Mouse (Mus musculus): ENCODE measurements around the gene Olfr20. TPM values are rescaled to one million over a fixed set of nuclear protein-coding genes. Genes with fewer than 3 reads are reported as not detected.

The Olfr20 gene
- not detected for polyA plus RNA-seq (2017; shearing (Covaris generic))

GRCm38 (mm10) chr11:73350483-73350882 is at the start of gene Olfr20:
TSS of gene Olfr20 (plus strand) at chr11:73350783.

DNA sequence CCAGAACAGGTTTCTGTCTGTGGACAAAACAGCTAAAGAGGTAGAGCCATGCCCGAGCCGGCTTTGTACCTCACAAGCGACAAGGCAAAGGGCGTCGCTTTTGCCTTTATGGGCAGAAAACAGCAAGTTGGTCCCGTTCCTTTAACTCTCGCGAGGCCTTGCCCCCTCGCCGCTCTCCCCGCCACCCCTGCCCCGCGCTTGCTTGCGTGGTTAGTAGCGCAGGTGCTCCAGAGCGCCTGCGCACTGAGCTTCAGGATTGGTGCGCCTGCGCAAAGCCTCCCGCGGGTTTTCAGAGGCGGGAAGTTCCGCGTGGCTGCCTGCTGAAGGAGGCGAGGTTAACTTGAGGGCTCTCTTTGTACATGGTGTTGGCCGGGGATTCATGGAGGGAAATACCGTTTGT is 21.1 kb upstream of the Olfr20 start, which contains the start of the genes Aspa, Gm49340 and Spata22:
Gene Aspa, minus strand, starts transcription at position 155 of the 400 bp plus-strand sequence.
Gene Gm49340, plus strand, starts transcription at position 300 of the 400 bp plus-strand sequence.
Gene Spata22, plus strand, starts transcription at position 300 of the 400 bp plus-strand sequence.

GRCm38 (mm10) chr11:73370946-73371345 is 20.4 kb downstream of the Olfr20 start, which contains the start of gene Olfr376:
TSS of gene Olfr376 (plus strand) at chr11:73371246.

GRCm38 (mm10) chr11:73399514-73399913 is 48.9 kb downstream of the Olfr20 start, which contains the start of gene Olfr1:
TSS of gene Olfr1 (minus strand) at chr11:73399614.

Other genes with a start within 250 kb of the Olfr20 start
- gene Haspin, start 212.5 kb upstream of the Olfr20 start, polyA plus RNA-seq (2017; shearing (Covaris generic)), result 2.0 TPM
- gene P2rx5, start 190.4 kb upstream of the Olfr20 start, polyA plus RNA-seq (2017; shearing (Covaris generic)), result not detected
- gene Emc6, start 173.7 kb upstream of the Olfr20 start, polyA plus RNA-seq (2017; shearing (Covaris generic)), result 75.4 TPM
- 12.5 TPM for gene Tax1bp3, start 173.7 kb upstream of the Olfr20 start, polyA plus RNA-seq (2017; shearing (Covaris generic))
- 9.9 TPM for gene Ctns, start 151.7 kb upstream of the Olfr20 start, polyA plus RNA-seq (2017; shearing (Covaris generic))
- 4.3 TPM for gene Shpk, start 151.3 kb upstream of the Olfr20 start, polyA plus RNA-seq (2017; shearing (Covaris generic))
- gene Trpv1, start 116.5 kb upstream of the Olfr20 start, polyA plus RNA-seq (2017; shearing (Covaris generic)), result not detected
- not detected for gene Trpv3, start 83.4 kb upstream of the Olfr20 start, polyA plus RNA-seq (2017; shearing (Covaris generic))
- 0.41 TPM for gene Aspa, start 21.2 kb upstream of the Olfr20 start, polyA plus RNA-seq (2017; shearing (Covaris generic))
- not detected for gene Gm49340, start 21.0 kb upstream of the Olfr20 start, polyA plus RNA-seq (2017; shearing (Covaris generic))
- not detected for gene Spata22, start 21.0 kb upstream of the Olfr20 start, polyA plus RNA-seq (2017; shearing (Covaris generic))
- not detected for gene Olfr376, start 20.5 kb downstream of the Olfr20 start, polyA plus RNA-seq (2017; shearing (Covaris generic))
- not detected for gene Olfr1, start 48.8 kb downstream of the Olfr20 start, polyA plus RNA-seq (2017; shearing (Covaris generic))
- not detected for gene Olfr378, start 77.7 kb downstream of the Olfr20 start, polyA plus RNA-seq (2017; shearing (Covaris generic))
- gene Olfr380, start 106.7 kb downstream of the Olfr20 start, polyA plus RNA-seq (2017; shearing (Covaris generic)), result not detected
- gene Olfr381, start 140.8 kb downstream of the Olfr20 start, polyA plus RNA-seq (2017; shearing (Covaris generic)), result not detected
- not detected for gene Olfr382, start 166.4 kb downstream of the Olfr20 start, polyA plus RNA-seq (2017; shearing (Covaris generic))
- not detected for gene Olfr385, start 242.2 kb downstream of the Olfr20 start, polyA plus RNA-seq (2017; shearing (Covaris generic))
- not detected for gene Olfr384, start 247.8 kb downstream of the Olfr20 start, polyA plus RNA-seq (2017; shearing (Covaris generic))

Measured in effector memory CD4-positive, alpha-beta T cell, adult 5 months (primary cell).